Mouse (Mus musculus) thymus, adult 18-20 months (tissue): ENCODE measurements around the gene Bhlhe23.

Experiments
- DNase-seq, 2 experiments: peaks; one replicate each; pipeline ENCODE4 v3.0.0; 2022; ENCODE audit warnings: mixed read lengths in 2 of 2

Gene Bhlhe23

DNA sequence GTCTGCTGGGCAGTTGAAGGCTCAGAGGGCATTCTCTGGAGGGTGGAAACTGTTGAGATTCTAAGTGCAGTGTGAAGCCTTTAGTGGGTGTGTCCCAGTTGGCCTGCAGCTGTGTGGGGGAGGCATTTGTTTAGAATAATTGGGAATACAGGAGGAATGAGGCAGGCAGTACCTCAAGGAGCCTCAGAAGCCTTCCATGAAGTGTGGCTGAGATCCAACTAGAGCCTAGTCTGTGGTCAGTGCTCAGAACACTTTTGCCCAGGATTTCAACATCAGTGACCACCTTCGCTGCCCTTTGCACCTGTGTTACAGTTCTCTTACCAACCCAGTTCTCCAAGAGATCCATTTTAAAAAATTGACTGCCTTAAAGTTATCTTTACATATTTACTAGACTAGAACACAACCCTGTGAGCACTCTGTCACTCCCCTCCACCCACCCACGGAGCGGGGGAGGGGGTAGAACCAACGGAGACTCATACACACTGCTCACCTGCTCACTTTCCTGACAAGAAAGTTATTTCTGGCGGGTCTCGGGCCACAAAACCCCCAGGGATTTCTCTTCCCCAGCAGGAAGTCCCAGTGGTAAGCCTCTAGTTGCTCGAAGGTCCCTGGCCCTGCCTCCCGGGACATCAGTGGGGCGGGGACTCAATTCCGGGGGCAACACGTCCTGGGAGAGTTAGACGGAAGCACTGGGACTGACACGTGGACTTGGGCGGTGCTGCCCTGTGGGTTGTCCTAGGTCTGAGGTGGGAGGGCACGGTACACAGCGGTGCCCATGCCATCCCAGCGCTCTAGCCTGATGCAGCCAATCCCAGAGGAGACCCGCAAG is 51.9 kb downstream of the Bhlhe23 start, which contains the start of gene Slc17a9:
Gene Slc17a9 (plus strand): TSS at position 679 of the 829 bp plus-strand sequence.
- peak; percentile 50 to 66 for DNase-seq
